Mouse (Mus musculus): ENCODE data around the gene Olfr1152. TPM values are rescaled to one million over a fixed set of nuclear protein-coding genes. Genes with fewer than 3 reads are reported as not detected.

The Olfr1152 gene
- polyA plus RNA-seq (2017; shearing (Covaris generic)), result not detected

DNA sequence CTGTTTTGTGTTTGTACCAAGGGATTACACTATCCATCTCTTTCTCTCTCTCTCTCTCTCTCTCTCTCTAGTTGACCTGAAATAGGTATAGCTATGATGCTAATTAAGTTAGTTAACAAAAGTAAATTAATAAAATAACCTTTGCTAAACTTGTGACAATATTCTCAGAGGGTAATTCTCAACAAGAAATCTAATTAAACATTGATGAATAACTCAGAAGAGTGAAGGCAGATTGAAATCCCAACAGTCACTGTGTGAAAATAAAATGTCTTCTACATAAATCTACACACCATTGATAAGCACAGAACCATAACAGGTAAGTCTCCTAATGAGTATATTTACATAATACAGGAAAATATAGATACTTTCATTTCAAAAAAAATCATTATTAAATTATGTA lies at the start of gene Olfr1152:
TSS of gene Olfr1152 (plus strand) at position 301 of the 400 bp plus-strand sequence.

DNA sequence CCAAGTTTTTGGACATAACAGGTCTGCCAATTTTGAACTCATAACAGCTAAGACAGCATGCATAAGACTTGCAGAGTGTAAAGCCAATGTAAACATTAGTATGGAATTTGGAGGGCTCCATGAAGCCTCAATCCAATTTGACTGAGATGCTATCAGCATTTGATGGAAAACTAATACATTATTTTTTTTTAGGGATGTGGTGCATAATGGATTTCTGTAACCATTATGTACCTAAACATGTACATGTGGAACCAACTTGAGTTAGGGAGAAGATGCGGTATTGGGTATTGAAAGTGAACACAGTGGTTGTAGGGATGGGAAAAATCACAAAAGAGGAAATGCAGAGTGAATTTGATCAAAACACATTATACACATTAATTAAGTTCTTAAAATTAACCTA lies 36.1 kb upstream of the Olfr1152 start, which contains the start of gene Olfr1148:
TSS of gene Olfr1148 (plus strand) at position 301 of the 400 bp plus-strand sequence.

DNA sequence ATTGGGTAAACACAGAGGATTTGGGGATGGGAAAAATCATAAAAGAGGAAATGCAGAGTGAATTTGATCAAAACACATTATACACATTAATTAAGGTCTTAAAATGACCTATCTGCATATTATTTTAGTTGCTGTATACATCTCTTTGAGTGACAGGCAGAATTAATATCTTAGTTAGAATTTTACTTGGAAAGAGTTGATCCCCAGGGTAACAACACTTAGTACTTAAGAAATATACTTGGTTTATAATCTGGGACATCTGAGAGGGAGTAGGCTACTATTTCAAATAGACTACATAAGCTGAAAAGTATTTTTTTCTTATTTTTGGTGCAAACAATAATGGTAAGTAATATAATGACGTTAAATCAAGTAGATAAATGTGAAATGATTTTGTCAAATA lies 22.6 kb upstream of the Olfr1152 start, which contains the start of gene Olfr1150-ps1:
TSS of gene Olfr1150-ps1 (plus strand) at position 301 of the 400 bp plus-strand sequence.

DNA sequence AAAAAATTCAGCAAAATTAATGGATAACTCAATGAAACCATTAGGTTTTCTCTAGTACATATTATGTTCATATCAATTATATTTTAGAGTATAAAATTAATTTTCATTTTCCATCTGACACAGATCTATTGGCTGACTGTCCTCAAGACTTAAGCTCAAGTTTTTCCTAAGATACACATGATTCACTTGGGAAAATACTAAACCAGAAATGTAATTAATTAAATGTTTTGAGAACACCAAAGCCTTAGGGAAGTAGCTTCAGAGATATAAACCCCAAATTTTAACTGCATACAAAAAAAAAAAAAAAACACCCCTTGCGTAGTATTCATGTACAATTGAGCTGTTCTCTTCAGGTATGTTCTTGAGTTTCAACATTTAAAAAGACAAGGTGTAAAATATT lies 10.7 kb upstream of the Olfr1152 start, which contains the start of gene Olfr1151:
TSS of gene Olfr1151 (plus strand) at position 301 of the 400 bp plus-strand sequence.

DNA sequence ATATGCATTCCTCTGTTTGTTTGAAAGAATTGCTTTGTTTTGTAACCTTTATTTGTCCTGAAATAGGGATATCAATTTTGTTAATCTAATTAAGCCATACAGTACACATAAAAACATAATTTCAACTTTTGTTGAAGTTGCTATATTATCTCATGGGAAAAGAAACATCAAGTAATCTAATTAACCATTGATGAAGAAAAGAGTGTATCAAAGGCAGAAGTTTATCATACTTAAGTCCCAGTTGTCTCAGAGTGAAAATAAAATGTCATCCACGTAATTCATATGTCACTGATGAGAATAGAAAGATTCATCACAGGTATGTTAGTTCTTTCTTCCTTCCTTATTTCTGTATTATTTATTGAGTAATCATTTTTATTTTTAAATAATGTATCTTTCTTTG lies 28.4 kb downstream of the Olfr1152 start, which contains the start of gene Olfr1153:
TSS of gene Olfr1153 (plus strand) at position 301 of the 400 bp plus-strand sequence.

DNA sequence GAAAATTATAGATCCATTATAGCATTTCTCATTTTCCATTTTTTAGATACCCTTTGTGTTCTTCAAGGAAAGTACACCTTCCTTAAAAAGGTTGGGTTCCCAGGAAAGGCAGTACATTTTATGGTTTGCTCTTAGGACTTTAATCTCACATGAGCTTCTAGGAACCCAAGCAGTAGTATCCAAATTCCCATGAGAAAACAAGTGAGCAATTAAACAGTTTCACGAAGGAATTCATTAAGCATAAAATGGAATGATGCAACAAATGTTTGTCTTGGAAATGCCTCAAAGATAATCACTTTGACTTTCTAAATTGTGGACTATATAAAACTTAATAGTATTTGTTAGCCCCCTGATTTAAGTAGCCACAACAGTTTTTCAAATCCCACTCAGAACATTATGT lies 38.8 kb downstream of the Olfr1152 start, which contains the start of gene Olfr1154:
TSS of gene Olfr1154 (minus strand) at position 101 of the 400 bp plus-strand sequence.

Other genes starting within 250 kb of the Olfr1152 start
- not detected for gene Olfr1131, start 239.4 kb upstream of the Olfr1152 start, polyA plus RNA-seq (2017; shearing (Covaris generic))
- not detected for gene Olfr1132, start 229.0 kb upstream of the Olfr1152 start, polyA plus RNA-seq (2017; shearing (Covaris generic))
- gene Olfr1133, start 219.1 kb upstream of the Olfr1152 start, polyA plus RNA-seq (2017; shearing (Covaris generic)), result not detected
- not detected for gene Olfr1134, start 208.0 kb upstream of the Olfr1152 start, polyA plus RNA-seq (2017; shearing (Covaris generic))
- gene Olfr1135, start 192.8 kb upstream of the Olfr1152 start, polyA plus RNA-seq (2017; shearing (Covaris generic)), result not detected
- not detected for gene Olfr1136, start 172.5 kb upstream of the Olfr1152 start, polyA plus RNA-seq (2017; shearing (Covaris generic))
- not detected for gene Olfr1137, start 153.3 kb upstream of the Olfr1152 start, polyA plus RNA-seq (2017; shearing (Covaris generic))
- gene Olfr1138, start 126.5 kb upstream of the Olfr1152 start, polyA plus RNA-seq (2017; shearing (Covaris generic)), result not detected
- gene Olfr1140, start 122.7 kb upstream of the Olfr1152 start, polyA plus RNA-seq (2017; shearing (Covaris generic)), result not detected
- gene Olfr1141, start 112.5 kb upstream of the Olfr1152 start, polyA plus RNA-seq (2017; shearing (Covaris generic)), result not detected
- not detected for gene Olfr152, start 87.0 kb upstream of the Olfr1152 start, polyA plus RNA-seq (2017; shearing (Covaris generic))
- gene Olfr1143, start 65.9 kb upstream of the Olfr1152 start, polyA plus RNA-seq (2017; shearing (Covaris generic)), result not detected
- gene Olfr1145, start 56.7 kb upstream of the Olfr1152 start, polyA plus RNA-seq (2017; shearing (Covaris generic)), result not detected
- not detected for gene Olfr1148, start 36.0 kb upstream of the Olfr1152 start, polyA plus RNA-seq (2017; shearing (Covaris generic))
- gene Olfr1150-ps1, start 22.5 kb upstream of the Olfr1152 start, polyA plus RNA-seq (2017; shearing (Covaris generic)), result not detected
- not detected for gene Olfr1151, start 10.6 kb upstream of the Olfr1152 start, polyA plus RNA-seq (2017; shearing (Covaris generic))
- gene Olfr1153, start 28.5 kb downstream of the Olfr1152 start, polyA plus RNA-seq (2017; shearing (Covaris generic)), result not detected
- not detected for gene Olfr1154, start 38.7 kb downstream of the Olfr1152 start, polyA plus RNA-seq (2017; shearing (Covaris generic))
- not detected for gene Olfr1155, start 78.6 kb downstream of the Olfr1152 start, polyA plus RNA-seq (2017; shearing (Covaris generic))
- gene Olfr1156, start 86.6 kb downstream of the Olfr1152 start, polyA plus RNA-seq (2017; shearing (Covaris generic)), result 0.09 TPM
- gene Olfr1157, start 101.8 kb downstream of the Olfr1152 start, polyA plus RNA-seq (2017; shearing (Covaris generic)), result 0.06 TPM
- not detected for gene Olfr74, start 108.2 kb downstream of the Olfr1152 start, polyA plus RNA-seq (2017; shearing (Covaris generic))
- not detected for gene Olfr1158, start 123.6 kb downstream of the Olfr1152 start, polyA plus RNA-seq (2017; shearing (Covaris generic))
- gene Olfr1160, start 141.8 kb downstream of the Olfr1152 start, polyA plus RNA-seq (2017; shearing (Covaris generic)), result not detected
- not detected for gene Olfr1161, start 156.3 kb downstream of the Olfr1152 start, polyA plus RNA-seq (2017; shearing (Covaris generic))
- not detected for gene Olfr73, start 171.2 kb downstream of the Olfr1152 start, polyA plus RNA-seq (2017; shearing (Covaris generic))
- gene Olfr1162, start 184.6 kb downstream of the Olfr1152 start, polyA plus RNA-seq (2017; shearing (Covaris generic)), result not detected
- gene Olfr1163, start 205.3 kb downstream of the Olfr1152 start, polyA plus RNA-seq (2017; shearing (Covaris generic)), result not detected
- not detected for gene Olfr1164, start 227.5 kb downstream of the Olfr1152 start, polyA plus RNA-seq (2017; shearing (Covaris generic))

All from inflammation-experienced regulatory T-cells, adult 16 weeks (primary cell).